Mouse (Mus musculus): ENCODE results near the gene S100a2. TPM values are rescaled to one million over a fixed set of nuclear protein-coding genes. Genes with fewer than 3 reads are reported as not detected.

Gene S100a2
- total and polyA plus RNA-seq, 3 experiments: not detected

GRCm38 (mm10) chr3:90603623-90604022, 13.6 kb downstream of the S100a2 start, which contains the start of gene S100a4 (continued):
- no peak for TF ChIP-seq JUND (IDR thresholded peaks at IDR 0.05; ENCODE audit: low read depth, low read length)

DNA sequence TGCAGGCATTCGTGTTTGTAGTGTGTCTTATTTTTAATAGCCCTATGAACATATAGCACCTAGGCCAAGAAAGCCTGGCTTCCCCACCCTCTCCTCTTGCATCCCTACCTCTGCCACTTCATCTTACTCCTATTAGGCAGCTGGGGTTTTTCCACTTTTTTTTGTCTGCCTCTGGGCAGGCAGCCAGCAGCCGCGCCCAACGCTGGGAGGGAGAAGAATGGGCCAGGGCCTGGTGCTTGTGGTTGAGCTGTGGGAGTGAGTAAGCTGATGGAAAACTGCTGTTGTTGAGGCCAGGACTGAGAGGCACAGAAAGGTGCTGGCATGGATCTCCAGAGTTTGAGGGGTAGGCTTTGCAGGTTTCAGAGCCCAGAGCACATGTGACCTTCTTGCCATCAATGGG, 14.4 kb downstream of the S100a2 start:
- Histone ChIP-seq H3K4me3 (ENCODE audit: control insufficient read depth in 1 of 2, insufficient read depth in 1 of 2, low read depth in 2 of 2, low read length in 2 of 2) (no peak overlapping the region), H3K36me3 (ENCODE audit: control insufficient read depth in 1 of 2, insufficient read depth in 2 of 2, low read length in 2 of 2) (peaks cover 0 to 19% of the 10 kb centered on the region in 2 experiments; a peak in 2 of 4 replicates), H3K79me2 (ENCODE audit: control insufficient read depth, insufficient read depth, low read length, poor library complexity) (no peaks in the 10 kb centered on the region), H3K9me3 (replicated peaks; ENCODE audit: insufficient read depth, low read length) (no peaks in the 10 kb centered on the region), H3K27me3 (ENCODE audit: control insufficient read depth in 1 of 2, insufficient read depth in 2 of 2, low read length in 2 of 2) (no peaks in the 10 kb centered on the region), H3K27ac (ENCODE audit: control insufficient read depth, low read depth, low read length) (peak overlapping the region; percentile 56), H3K4me1 (ENCODE audit: control insufficient read depth in 1 of 2, insufficient read depth in 2 of 2, low read length in 2 of 2) (peaks cover 8 to 31% of the 10 kb centered on the region in 2 experiments), H3K9ac (ENCODE audit: control insufficient read depth, low read depth, low read length, poor library complexity, severe bottlenecking) (peak overlapping the region; percentile 6)
- peak; percentile 91 for DNase-seq (ENCODE audit: low read depth, low spot score)
- TF ChIP-seq JUND (IDR thresholded peaks at IDR 0.05; ENCODE audit: low read depth, low read length): no peak
- no peak for TF ChIP-seq CHD1 (IDR thresholded peaks at IDR 0.05; ENCODE audit: low read depth, low read length)
- no peak for TF ChIP-seq USF2 (IDR thresholded peaks at IDR 0.05; ENCODE audit: borderline replicate concordance in 1 of 2, insufficient read depth in 1 of 2, low read depth in 1 of 2, low read length in 2 of 2)
- no peak; the same call in 1 of the 2 replicates for TF ChIP-seq MAZ (IDR thresholded peaks at IDR 0.05; ENCODE audit: low read depth, low read length)
- TF ChIP-seq CHD2 (IDR thresholded peaks at IDR 0.05; ENCODE audit: low read length): no peak
- peak; percentile 51; the same call in 1 of the 2 replicates for TF ChIP-seq TCF12 (IDR thresholded peaks at IDR 0.05; ENCODE audit: low read depth, low read length)
- TF ChIP-seq ZNF384 (IDR thresholded peaks at IDR 0.05; ENCODE audit: low read depth, low read length): peak; percentile 94
- no peak for TF ChIP-seq POLR2AphosphoS2 (IDR thresholded peaks at IDR 0.05; ENCODE audit: low read length)
- TF ChIP-seq USF1 (IDR thresholded peaks at IDR 0.05; ENCODE audit: low read depth, low read length): no peak
- no peak for TF ChIP-seq HCFC1 (IDR thresholded peaks at IDR 0.05; ENCODE audit: low read depth, low read length)
- TF ChIP-seq GATA1 (IDR thresholded peaks at IDR 0.05; ENCODE audit: low read depth, low read length): no peak
- TF ChIP-seq E2F4 (IDR thresholded peaks at IDR 0.05; ENCODE audit: borderline replicate concordance, low read depth, low read length): no peak
- TF ChIP-seq SMC3 (IDR thresholded peaks at IDR 0.05; ENCODE audit: low read depth, low read length): no peak
- no peak for TF ChIP-seq GABPA (IDR thresholded peaks at IDR 0.05; ENCODE audit: low read depth, low read length)
- no peak for TF ChIP-seq CTCF (IDR thresholded peaks at IDR 0.05 in 2 of 3, conservative IDR thresholded peaks at IDR 0.05 in 1 of 3; ENCODE audit: control insufficient read depth in 1 of 3, insufficient read depth in 1 of 3, low read depth in 2 of 3, low read length in 3 of 3, poor library complexity in 1 of 3, severe bottlenecking in 1 of 3)
- no peak for TF ChIP-seq UBTF (IDR thresholded peaks at IDR 0.05; ENCODE audit: borderline replicate concordance, insufficient read depth, low read depth, low read length)
- no peak for TF ChIP-seq KAT2A (conservative IDR thresholded peaks at IDR 0.05; ENCODE audit: low read depth, low read length)
- no peak for TF ChIP-seq POLR2A (IDR thresholded peaks at IDR 0.05; ENCODE audit: control insufficient read depth in 1 of 2, insufficient read depth in 1 of 2, low read depth in 1 of 2, low read length in 2 of 2, poor library complexity in 1 of 2)
- TF ChIP-seq TAL1 (IDR thresholded peaks at IDR 0.05; ENCODE audit: low read length): no peak
- peak; percentile 56; the same call in 1 of the 2 replicates for TF ChIP-seq TBP (IDR thresholded peaks at IDR 0.05; ENCODE audit: low read depth, low read length)
- no peak for TF ChIP-seq NELFE (IDR thresholded peaks at IDR 0.05; ENCODE audit: low read depth, low read length)
- peak in 1 of 2 experiments; percentile 58 for TF ChIP-seq EP300 (IDR thresholded peaks at IDR 0.05; ENCODE audit: low read depth in 1 of 2, low read length in 2 of 2)
- peak; percentile 65; the same call in 1 of the 2 replicates for TF ChIP-seq RCOR1 (IDR thresholded peaks at IDR 0.05; ENCODE audit: low read depth, low read length)
- no peak for TF ChIP-seq ELF1 (IDR thresholded peaks at IDR 0.05; ENCODE audit: low read depth, low read length)
- peak; percentile 41; the same call in 1 of the 2 replicates for TF ChIP-seq MAX (IDR thresholded peaks at IDR 0.05; ENCODE audit: low read length)
- TF ChIP-seq MYB (IDR thresholded peaks at IDR 0.05; ENCODE audit: low read depth, low read length): no peak
- TF ChIP-seq MAFK (IDR thresholded peaks at IDR 0.05; ENCODE audit: borderline replicate concordance, low read depth, low read length): no peak
- no peak for TF ChIP-seq ZMIZ1 (IDR thresholded peaks at IDR 0.05; ENCODE audit: low read depth, low read length)
- peak; percentile 42; the same call in 1 of the 2 replicates for TF ChIP-seq SIN3A (IDR thresholded peaks at IDR 0.05; ENCODE audit: low read length)
- TF ChIP-seq RAD21 (IDR thresholded peaks at IDR 0.05; ENCODE audit: low read depth, low read length): no peak
- no peak for TF ChIP-seq NRF1 (IDR thresholded peaks at IDR 0.05; ENCODE audit: insufficient read depth, low read depth, low read length, poor library complexity, severe bottlenecking)
- no peak for TF ChIP-seq ZKSCAN1 (IDR thresholded peaks at IDR 0.05; ENCODE audit: low read depth, low read length)
- TF ChIP-seq MXI1 (IDR thresholded peaks at IDR 0.05; ENCODE audit: low read depth, low read length): no peak; the same call in 1 of the 2 replicates
- TF ChIP-seq BHLHE40 (IDR thresholded peaks at IDR 0.05; ENCODE audit: borderline replicate concordance, low read depth, low read length): no peak
- TF ChIP-seq POLR2AphosphoS5 (IDR thresholded peaks at IDR 0.05; ENCODE audit: borderline replicate concordance, low read depth, low read length): no peak
- TF ChIP-seq ZC3H11A (IDR thresholded peaks at IDR 0.05; ENCODE audit: low read depth, low read length): no peak
